Mouse (Mus musculus) MEL (cell line): ENCODE measurements at regions not wholly inside any gene's neighbourhood (a gene's known extent, or its start where the extent isn't known, plus 50 kb on each side); places are given as distances from the start of the nearest gene placed in this dataset.

Source experiments
- DNase-seq: peaks from one replicate; pipeline ENCODE4 v3.0.0; 2011; ENCODE audit warnings: low read depth, low spot score
- H3K27ac ChIP-seq: 2 replicates; pipeline ENCODE4 v1.5.1; 2012; ENCODE audit warnings: low read depth, mild to moderate bottlenecking, control low read depth, low read length, moderate library complexity; ENCODE audit not compliant: control insufficient read depth
- H3K27me3 ChIP-seq, 2 experiments: fragments of 150-350 bp in 1 of 2; sonication (generic) in 1 of 2; 2 replicates each; pipeline ENCODE4 v1.6.1; 2012; ENCODE audit warnings: low read length in 2 of 2, mild to moderate bottlenecking in 2 of 2, improper control_type of control experiment in 1 of 2, moderate library complexity in 1 of 2; ENCODE audit not compliant: insufficient read depth in 2 of 2, control insufficient read depth in 1 of 2
- H3K36me3 ChIP-seq, 2 experiments: 2 replicates each; pipeline ENCODE4 v1.6.1; 2012 to 2014; ENCODE audit warnings: low read length in 2 of 2, improper control_type of control experiment in 1 of 2, inconsistent platforms in 1 of 2, mild to moderate bottlenecking in 1 of 2; ENCODE audit not compliant: insufficient read depth in 2 of 2, control insufficient read depth in 1 of 2
- H3K4me1 ChIP-seq, 2 experiments: fragments of 150-350 bp in 1 of 2; sonication (generic) in 1 of 2; 2 replicates each; pipeline ENCODE4 v1.6.1; 2012; ENCODE audit warnings: low read length in 2 of 2, improper control_type of control experiment in 1 of 2, mild to moderate bottlenecking in 1 of 2; ENCODE audit not compliant: insufficient read depth in 2 of 2, control insufficient read depth in 1 of 2
- H3K4me3 ChIP-seq, 2 experiments: fragments of 150-350 bp in 1 of 2; sonication (generic) in 1 of 2; 2 replicates each; pipeline ENCODE4 v1.5.1; 2012; ENCODE audit warnings: low read depth in 2 of 2, low read length in 2 of 2, mild to moderate bottlenecking in 2 of 2, moderate library complexity in 2 of 2, control low read depth in 1 of 2, improper control_type of control experiment in 1 of 2; ENCODE audit not compliant: control insufficient read depth in 1 of 2, insufficient read depth in 1 of 2
- H3K79me2 ChIP-seq: 2 replicates; pipeline ENCODE4 v1.6.1; 2012; ENCODE audit warnings: mild to moderate bottlenecking, low read length, moderate library complexity; ENCODE audit not compliant: control insufficient read depth, poor library complexity, insufficient read depth
- H3K9ac ChIP-seq: 2 replicates; pipeline ENCODE4 v1.6.1; 2012; ENCODE audit warnings: low read depth, mild to moderate bottlenecking, control low read depth, low read length, moderate library complexity; ENCODE audit not compliant: control insufficient read depth, poor library complexity, severe bottlenecking
- H3K9me3 ChIP-seq: fragments of 150-350 bp; sonication (generic); replicated peaks from 2 replicates; pipeline ENCODE4 v1.6.1; 2012; ENCODE audit warnings: mild to moderate bottlenecking, low read length, improper control_type of control experiment, moderate library complexity; ENCODE audit not compliant: insufficient read depth
- E2F4 ChIP-seq: IDR thresholded peaks from 2 replicates; pipeline ENCODE4 v1.6.1; 2011; ENCODE audit warnings: low read depth, low read length, improper control_type of control experiment, borderline replicate concordance
- ELF1 ChIP-seq: IDR thresholded peaks from 2 replicates; pipeline ENCODE4 v1.6.1; 2014; ENCODE audit warnings: low read depth, mild to moderate bottlenecking, inconsistent platforms, low read length, improper control_type of control experiment, moderate library complexity
- EP300 ChIP-seq, 2 experiments: IDR thresholded peaks; 2 replicates each; pipeline ENCODE4 v1.6.1; 2011; ENCODE audit warnings: improper control_type of control experiment in 2 of 2, low read length in 2 of 2, low read depth in 1 of 2, mild to moderate bottlenecking in 1 of 2
- ETS1 ChIP-seq: IDR thresholded peaks from 2 replicates; pipeline ENCODE4 v1.6.1; 2012; ENCODE audit warnings: low read depth, mild to moderate bottlenecking, inconsistent platforms, low read length, improper control_type of control experiment, moderate library complexity
- HCFC1 ChIP-seq: IDR thresholded peaks from 2 replicates; pipeline ENCODE4 v1.6.1; 2012; ENCODE audit warnings: low read depth, mild to moderate bottlenecking, inconsistent platforms, low read length, improper control_type of control experiment, moderate library complexity
- JUND ChIP-seq: IDR thresholded peaks from 2 replicates; pipeline ENCODE4 v1.6.1; 2011; ENCODE audit warnings: low read depth, mild to moderate bottlenecking, improper control_type of control experiment, low read length
- MAFK ChIP-seq: IDR thresholded peaks from 2 replicates; pipeline ENCODE4 v1.6.1; 2011; ENCODE audit warnings: low read depth, mild to moderate bottlenecking, low read length, improper control_type of control experiment, borderline replicate concordance
- MAX ChIP-seq: IDR thresholded peaks from 2 replicates; pipeline ENCODE4 v1.6.1; 2011; ENCODE audit warnings: low read length, improper control_type of control experiment
- MEF2A ChIP-seq: IDR thresholded peaks from 2 replicates; pipeline ENCODE4 v1.6.1; 2014; ENCODE audit warnings: low read depth, mild to moderate bottlenecking, inconsistent platforms, low read length, improper control_type of control experiment; ENCODE audit not compliant: poor library complexity, insufficient replicate concordance, severe bottlenecking; ENCODE audit errors: extremely low read depth
- MXI1 ChIP-seq: IDR thresholded peaks from 2 replicates; pipeline ENCODE4 v1.6.1; 2011; ENCODE audit warnings: mild to moderate bottlenecking, low read depth, low read length, improper control_type of control experiment
- MYB ChIP-seq: IDR thresholded peaks from 2 replicates; pipeline ENCODE4 v1.6.1; 2011; ENCODE audit warnings: mild to moderate bottlenecking, low read depth, low read length, improper control_type of control experiment
- POLR2A ChIP-seq, 2 experiments: IDR thresholded peaks; 2 replicates each; pipeline ENCODE4 v1.6.1; 2011 to 2012; ENCODE audit warnings: low read length in 2 of 2, mild to moderate bottlenecking in 2 of 2, control low read depth in 1 of 2, improper control_type of control experiment in 1 of 2, low read depth in 1 of 2, moderate library complexity in 1 of 2; ENCODE audit not compliant: control insufficient read depth in 1 of 2, insufficient read depth in 1 of 2, poor library complexity in 1 of 2
- POLR2AphosphoS2 ChIP-seq: IDR thresholded peaks from 2 replicates; pipeline ENCODE4 v1.6.1; 2011; ENCODE audit warnings: low read length, improper control_type of control experiment
- RAD21 ChIP-seq: IDR thresholded peaks from 2 replicates; pipeline ENCODE4 v1.6.1; 2011; ENCODE audit warnings: mild to moderate bottlenecking, low read depth, low read length, improper control_type of control experiment
- RCOR1 ChIP-seq: IDR thresholded peaks from 2 replicates; pipeline ENCODE4 v1.6.1; 2012; ENCODE audit warnings: low read depth, mild to moderate bottlenecking, inconsistent platforms, low read length, improper control_type of control experiment
- SIN3A ChIP-seq: IDR thresholded peaks from 2 replicates; pipeline ENCODE4 v1.6.1; 2012; ENCODE audit warnings: low read length, improper control_type of control experiment, inconsistent platforms
- SMC3 ChIP-seq: IDR thresholded peaks from 2 replicates; pipeline ENCODE4 v1.6.1; 2011; ENCODE audit warnings: low read depth, low read length, improper control_type of control experiment
- TAL1 ChIP-seq: IDR thresholded peaks from 2 replicates; pipeline ENCODE4 v1.6.1; 2012; ENCODE audit warnings: mild to moderate bottlenecking, inconsistent platforms, low read length, moderate library complexity, mixed read lengths
- ZKSCAN1 ChIP-seq: IDR thresholded peaks from 2 replicates; pipeline ENCODE4 v1.6.1; 2012; ENCODE audit warnings: low read depth, mild to moderate bottlenecking, inconsistent platforms, low read length, improper control_type of control experiment, moderate library complexity
- ZNF384 ChIP-seq: IDR thresholded peaks from 2 replicates; pipeline ENCODE4 v1.6.1; 2012; ENCODE audit warnings: low read depth, mild to moderate bottlenecking, inconsistent platforms, low read length, improper control_type of control experiment

- Histone ChIP-seq H3K79me2 (no peaks in the 10 kb centered on the region), H3K9ac (no peak overlapping the region), H3K4me1 (no peaks in the 10 kb centered on the region), H3K27ac (no peak overlapping the region), H3K27me3 (no peaks in the 10 kb centered on the region; a peak in 1 of 4 replicates), H3K9me3 (no peaks in the 10 kb centered on the region), H3K36me3 (no peaks in the 10 kb centered on the region), H3K4me3 (no peak overlapping the region)
- DNase-seq = no peak
- no peak for TF ChIP-seq MYB
- no peak for TF ChIP-seq ELF1
- TF ChIP-seq MAX = no peak
- TF ChIP-seq MAFK = no peak
- no peak for TF ChIP-seq SIN3A
- TF ChIP-seq HCFC1 = no peak
- no peak for TF ChIP-seq EP300 (IDR thresholded peaks at IDR 0.05; ENCODE audit: low read depth in 1 of 2, low read length in 2 of 2)
- no peak for TF ChIP-seq RCOR1
- TF ChIP-seq POLR2A (IDR thresholded peaks at IDR 0.05; ENCODE audit: control insufficient read depth in 1 of 2, insufficient read depth in 1 of 2, low read depth in 1 of 2, low read length in 2 of 2, poor library complexity in 1 of 2) = no peak
- no peak for TF ChIP-seq POLR2AphosphoS2
- no peak for TF ChIP-seq MEF2A
- no peak for TF ChIP-seq ZKSCAN1
- TF ChIP-seq JUND = no peak
- TF ChIP-seq ETS1 = no peak
- no peak for TF ChIP-seq SMC3
- TF ChIP-seq MXI1 = no peak
Observed at GRCm38 (mm10) chr13:44272746-44273524, 456.3 kb upstream of the Jarid2 start.

DNA sequence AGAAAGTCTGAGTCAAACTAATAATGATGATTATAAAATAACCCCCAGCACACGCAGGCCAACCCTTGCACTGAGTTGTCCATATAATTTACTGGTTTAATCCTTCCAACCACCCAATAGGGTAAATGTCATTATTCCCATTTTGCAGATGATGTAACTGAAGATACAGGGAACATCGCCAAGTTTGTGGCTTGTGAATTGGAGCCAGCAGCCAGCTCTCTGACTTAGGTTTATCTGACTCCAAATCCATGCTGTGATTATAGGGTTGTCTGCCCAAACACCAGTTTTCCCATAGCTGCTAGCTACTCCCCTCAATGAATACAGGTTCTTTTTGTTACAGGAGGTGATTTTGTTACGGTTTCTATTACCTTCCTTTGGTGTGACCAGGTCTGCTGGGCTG is 451.3 kb upstream of the Jarid2 start:
- H3K27ac ChIP-seq = no peak overlapping the region
- H3K36me3 ChIP-seq = no peaks in the 10 kb centered on the region
- no peaks in the 10 kb centered on the region for H3K79me2 ChIP-seq
- no peaks in the 10 kb centered on the region for H3K4me1 ChIP-seq
- H3K27me3 ChIP-seq = no peaks in the 10 kb centered on the region; a peak in 1 of 4 replicates
- no peak overlapping the region for H3K9ac ChIP-seq
- no peak overlapping the region for H3K4me3 ChIP-seq
- no peak for TF ChIP-seq E2F4
- no peak for TF ChIP-seq SIN3A
- TF ChIP-seq ZKSCAN1 = no peak
- no peak for TF ChIP-seq RAD21
- TF ChIP-seq TAL1 = no peak
- TF ChIP-seq ZNF384 = no peak
- no peaks in the 10 kb centered on the region for H3K9me3 ChIP-seq
- DNase-seq = no peak
